Mouse (Mus musculus): ENCODE results near the gene Rnpepl1.
"Not testable (repeated sequence)": the region's sequence is repeated elsewhere in the genome, so short reads cannot be mapped to it uniquely, and the experiment has no call there.

Gene Rnpepl1

GRCm38 (mm10) chr1:92943219-92943989 is 32.8 kb downstream of the Rnpepl1 start:
- no peak for DNase-seq

- DNase-seq, result no peak
Observed at GRCm38 (mm10) chr1:92947966-92948365, 37.4 kb downstream of the Rnpepl1 start.

GRCm38 (mm10) chr1:92949426-92949825 is 38.8 kb downstream of the Rnpepl1 start:
- no peak for DNase-seq

GRCm38 (mm10) chr1:92950607-92951006 is 40.0 kb downstream of the Rnpepl1 start, which contains the start of gene Gpr35:
Gpr35 (plus strand) TSS chr1:92950865.
- DNase-seq, result no peak

- DNase-seq, result no peak
Observed at GRCm38 (mm10) chr1:92953641-92954040, 43.1 kb downstream of the Rnpepl1 start.

- peak; percentile 57 for DNase-seq
Observed at GRCm38 (mm10) chr1:92956571-92957335, 46.2 kb downstream of the Rnpepl1 start.

- DNase-seq, result no peak
Observed at GRCm38 (mm10) chr1:92958999-92959398, 48.4 kb downstream of the Rnpepl1 start.

- not testable (repeated sequence) for DNase-seq
Observed at GRCm38 (mm10) chr1:92970791-92971190, 60.2 kb downstream of the Rnpepl1 start.

- DNase-seq, result no peak
Observed at GRCm38 (mm10) chr1:92971879-92972795, 61.6 kb downstream of the Rnpepl1 start.

- no peak for DNase-seq
Observed at GRCm38 (mm10) chr1:92972854-92973253, 62.3 kb downstream of the Rnpepl1 start.
